Mouse (Mus musculus): ENCODE measurements around the gene P2rx7. TPM values are rescaled to one million over a fixed set of nuclear protein-coding genes. Genes with fewer than 3 reads are reported as not detected.

P2rx7 gene
- polyA plus RNA-seq, 1 experiment from 2014 or later: 2.1 TPM

DNA sequence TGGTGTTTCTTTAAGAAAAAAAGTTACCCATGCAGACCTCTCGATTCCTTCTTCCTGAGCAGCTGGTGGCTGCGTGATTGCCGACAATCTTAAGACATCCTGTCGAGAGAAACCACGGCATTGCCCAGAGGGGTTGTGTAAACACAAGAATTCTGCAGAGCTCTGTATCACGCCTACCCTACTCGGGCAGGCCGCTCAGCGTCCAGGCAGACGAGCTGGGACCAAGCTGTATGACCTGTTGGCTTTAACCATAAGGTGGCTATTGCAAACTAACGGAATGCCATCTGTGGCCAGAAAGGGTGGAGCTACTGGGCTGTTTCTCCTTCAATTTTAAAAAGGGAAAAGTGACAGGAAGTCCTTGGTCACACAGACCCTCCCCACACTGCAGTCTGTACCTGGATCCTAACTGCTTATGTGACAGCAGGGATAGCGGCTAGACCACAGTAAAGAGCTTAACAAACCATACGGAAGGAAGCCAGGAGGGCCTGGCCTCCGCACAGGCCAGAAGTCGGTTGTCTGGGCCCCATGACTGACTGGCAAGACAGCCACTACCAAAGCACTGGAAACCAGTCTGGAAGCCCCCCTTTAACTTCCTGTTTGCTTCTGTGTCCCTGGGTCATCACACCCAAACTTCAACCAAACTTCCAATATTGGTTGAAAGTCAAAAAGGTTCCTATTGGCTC, 88.4 kb downstream of the P2rx7 start:
- peaks cover 17% of the 10 kb centered on the region for H3K4me1 ChIP-seq (ENCODE audit: insufficient read depth)
- no peaks in the 10 kb centered on the region for H3K9me3 ChIP-seq (ENCODE audit: low read length)
- H3K4me2 ChIP-seq (ENCODE audit: low read depth, low read length): peak overlapping the region; percentile 34
- H3K36me3 ChIP-seq (replicated peaks; ENCODE audit: insufficient read depth, low read length): peaks cover 10% of the 10 kb centered on the region
- WGBS (ENCODE audit: insufficient replicate concordance): 18% methylated on average over 15 of the region's 15 CpGs
- H3K27ac ChIP-seq (ENCODE audit: low read depth): peak overlapping the region; percentile 82
- no peak overlapping the region for H3K4me3 ChIP-seq (ENCODE audit: low read depth, low read length)
- peak; percentile 40 for ATAC-seq
- peak overlapping the region; percentile 21; the same call in 1 of the 2 replicates for H3K9ac ChIP-seq (replicated peaks)
- no peaks in the 10 kb centered on the region for H3K27me3 ChIP-seq (ENCODE audit: insufficient read depth, low read length)
- DNase-seq: peak; percentile 46
- TF ChIP-seq EP300 (IDR thresholded peaks at IDR 0.05; ENCODE audit: low read depth) (no peak), CTCF (IDR thresholded peaks at IDR 0.05; ENCODE audit: low read depth) (no peak)

DNA sequence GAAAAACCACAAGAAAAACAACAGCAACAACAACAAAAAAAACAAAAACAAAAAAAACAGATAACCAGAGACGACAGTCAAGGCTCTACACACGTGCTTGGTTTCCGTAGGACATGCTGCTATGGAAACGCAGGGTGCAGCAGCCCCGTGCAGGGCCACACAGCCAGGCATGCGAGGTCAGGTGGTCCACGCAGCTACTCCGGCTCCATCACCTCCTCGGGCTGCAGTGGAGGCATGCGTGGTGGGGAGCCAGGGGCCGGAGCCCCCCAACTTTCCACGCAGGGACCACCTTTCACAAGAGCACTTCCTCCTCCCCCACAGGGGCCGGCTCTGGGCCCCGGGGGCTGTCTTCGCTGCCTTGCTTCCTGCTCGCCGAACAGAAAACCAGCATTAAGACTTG, 90.2 kb downstream of the P2rx7 start:
- H3K9ac ChIP-seq (replicated peaks): no peak overlapping the region; the same call in 1 of the 2 replicates
- H3K27ac ChIP-seq (ENCODE audit: low read depth): no peak overlapping the region
- H3K4me3 ChIP-seq (ENCODE audit: low read depth, low read length): peak overlapping the region; percentile 10; the same call in 1 of the 2 replicates
- no peak for TF ChIP-seq CTCF (IDR thresholded peaks at IDR 0.05; ENCODE audit: low read depth)
- TF ChIP-seq EP300 (IDR thresholded peaks at IDR 0.05; ENCODE audit: low read depth): no peak
- H3K4me2 ChIP-seq (ENCODE audit: low read depth, low read length): peak overlapping the region; percentile 55
- DNase-seq (no peak), ATAC-seq (no peak)
- no peaks in the 10 kb centered on the region for H3K27me3 ChIP-seq (ENCODE audit: insufficient read depth, low read length)
- WGBS (ENCODE audit: insufficient replicate concordance): 25% methylated on average over 17 of the region's 17 CpGs
- no peaks in the 10 kb centered on the region; the same call in 1 of the 2 replicates for H3K36me3 ChIP-seq (replicated peaks; ENCODE audit: insufficient read depth, low read length)
- no peaks in the 10 kb centered on the region for H3K9me3 ChIP-seq (ENCODE audit: low read length)
- H3K4me1 ChIP-seq (ENCODE audit: insufficient read depth): peaks cover 17% of the 10 kb centered on the region

DNA sequence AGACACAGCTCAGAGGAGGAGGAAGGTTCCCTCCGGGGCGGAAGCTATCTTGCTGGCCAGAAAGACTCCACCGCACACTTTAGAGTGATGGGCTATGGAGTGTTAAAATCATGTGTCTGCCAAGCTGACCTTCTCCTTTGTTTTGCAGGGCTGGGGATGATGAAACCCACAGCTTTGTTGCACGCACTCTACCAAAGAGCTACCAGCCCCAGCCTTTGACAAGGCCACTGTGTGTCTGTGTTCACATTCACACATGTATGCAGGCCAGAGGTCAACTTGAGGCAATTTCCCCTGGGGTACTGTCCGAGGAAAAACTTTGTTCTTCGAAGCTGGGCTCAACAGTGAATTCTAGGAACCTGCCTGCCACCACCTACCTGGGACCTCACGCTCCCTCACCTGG, 92.1 kb downstream of the P2rx7 start:
- no peak overlapping the region for H3K4me2 ChIP-seq (ENCODE audit: low read depth, low read length)
- TF ChIP-seq EP300 (IDR thresholded peaks at IDR 0.05; ENCODE audit: low read depth): no peak
- no peak for TF ChIP-seq CTCF (IDR thresholded peaks at IDR 0.05; ENCODE audit: low read depth)
- no peak for DNase-seq
- H3K27ac ChIP-seq (ENCODE audit: low read depth): no peak overlapping the region
- H3K4me3 ChIP-seq (ENCODE audit: low read depth, low read length): no peak overlapping the region
- 76% methylated on average over 7 of the region's 7 CpGs for WGBS (ENCODE audit: insufficient replicate concordance)
- peak; percentile 71 for ATAC-seq
- H3K36me3 ChIP-seq (replicated peaks; ENCODE audit: insufficient read depth, low read length): peaks cover 1% of the 10 kb centered on the region; the same call in 1 of the 2 replicates
- H3K9me3 ChIP-seq (ENCODE audit: low read length): no peaks in the 10 kb centered on the region
- no peaks in the 10 kb centered on the region for H3K27me3 ChIP-seq (ENCODE audit: insufficient read depth, low read length)
- H3K9ac ChIP-seq (replicated peaks): no peak overlapping the region
- peaks cover 17% of the 10 kb centered on the region for H3K4me1 ChIP-seq (ENCODE audit: insufficient read depth)

DNA sequence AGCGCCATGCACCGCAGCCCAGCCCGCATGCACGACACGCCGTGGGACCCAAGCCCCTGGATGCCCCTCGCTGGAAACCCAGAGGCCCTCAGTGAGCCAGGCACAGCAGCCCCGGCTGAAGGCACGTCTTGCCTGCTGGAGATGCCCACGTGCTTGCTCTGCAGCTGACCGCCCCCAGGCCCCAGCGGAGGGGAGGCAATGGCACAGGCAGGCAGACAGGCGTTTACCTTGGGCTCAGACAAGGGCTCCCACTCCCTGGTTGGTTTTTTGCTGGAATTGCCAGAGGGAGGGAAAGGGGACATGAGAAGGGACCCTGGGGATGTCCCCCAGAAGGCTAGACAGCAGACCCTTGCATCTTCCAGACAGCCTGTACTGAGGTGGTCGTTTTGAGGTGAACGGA, 93.0 kb downstream of the P2rx7 start:
- Histone ChIP-seq H3K36me3 (replicated peaks; ENCODE audit: insufficient read depth, low read length) (peaks cover 8% of the 10 kb centered on the region), H3K9ac (replicated peaks) (no peak overlapping the region), H3K27ac (ENCODE audit: low read depth) (no peak overlapping the region), H3K4me3 (ENCODE audit: low read depth, low read length) (no peak overlapping the region), H3K27me3 (ENCODE audit: insufficient read depth, low read length) (no peaks in the 10 kb centered on the region), H3K9me3 (ENCODE audit: low read length) (no peaks in the 10 kb centered on the region), H3K4me1 (ENCODE audit: insufficient read depth) (peaks cover 17% of the 10 kb centered on the region), H3K4me2 (ENCODE audit: low read depth, low read length) (no peak overlapping the region)
- ATAC-seq: no peak
- 92% methylated on average over 15 of the region's 15 CpGs for WGBS (ENCODE audit: insufficient replicate concordance)
- no peak for DNase-seq
- TF ChIP-seq EP300 (IDR thresholded peaks at IDR 0.05; ENCODE audit: low read depth): no peak

Small RNAs within 50 kb of the gene (microRNA-seq; reads per million reads assigned to microRNA genes)
- gene Mir8115: not detected

Other genes starting within 250 kb of the P2rx7 start
- 11.0 and 11.8 TPM in 2 replicates for gene Anapc7, start 222.2 kb upstream of the P2rx7 start, polyA plus RNA-seq (2015; fragmentation: Nextera tagmentation; extraction: Ambion mirVana)
- gene Atp2a2, start 141.7 kb upstream of the P2rx7 start, polyA plus RNA-seq (2015; fragmentation: Nextera tagmentation; extraction: Ambion mirVana): 13.5 and 14.8 TPM in 2 replicates
- 2.7 TPM in 2 replicates for gene Ift81, start 29.4 kb upstream of the P2rx7 start, polyA plus RNA-seq (2015; fragmentation: Nextera tagmentation; extraction: Ambion mirVana)
- gene P2rx4, start 63.6 kb downstream of the P2rx7 start, polyA plus RNA-seq (2015; fragmentation: Nextera tagmentation; extraction: Ambion mirVana): 36.0 and 36.2 TPM in 2 replicates
- 9.7 and 10.6 TPM in 2 replicates for gene Camkk2, start 135.5 kb downstream of the P2rx7 start, polyA plus RNA-seq (2015; fragmentation: Nextera tagmentation; extraction: Ambion mirVana)
- 103 and 117 TPM in 2 replicates for gene Anapc5, start 177.4 kb downstream of the P2rx7 start, polyA plus RNA-seq (2015; fragmentation: Nextera tagmentation; extraction: Ambion mirVana)
- 8.0 and 8.3 TPM in 2 replicates for gene Rnf34, start 206.1 kb downstream of the P2rx7 start, polyA plus RNA-seq (2015; fragmentation: Nextera tagmentation; extraction: Ambion mirVana)